Mouse (Mus musculus) midbrain, embryonic 13.5 days (tissue): ENCODE results near the gene Sun5. TPM values are rescaled to one million over a fixed set of nuclear protein-coding genes. Genes with fewer than 3 reads are reported as not detected.
A peak's percentile ranks its signal among the peaks of the same experiment; 100 is the strongest.
"Not testable (repeated sequence)": the region's sequence is repeated elsewhere in the genome, so short reads cannot be mapped to it uniquely, and the experiment has no call there.

Source experiments
- ATAC-seq: fragments of 200-750 bp; cut with Nextera tagmentation; 2 replicates; pipeline ENCODE4 v1.8.0; 2017; ENCODE audit warnings: mild to moderate bottlenecking, moderate TSS enrichment, moderate library complexity
- H3K27ac ChIP-seq: fragments of 300-500 bp; sonication (generic); 2 replicates; pipeline ENCODE4 v1.5.1; 2015; ENCODE audit warnings: inconsistent platforms, mild to moderate bottlenecking, moderate library complexity
- H3K27me3 ChIP-seq: fragments of 300-500 bp; sonication (generic); 2 replicates; pipeline ENCODE4 v1.6.1; 2015; ENCODE audit warnings: mild to moderate bottlenecking, inconsistent platforms
- H3K36me3 ChIP-seq: fragments of 300-500 bp; sonication (generic); 2 replicates; pipeline ENCODE4 v1.6.1; 2015; ENCODE audit warnings: mild to moderate bottlenecking, inconsistent platforms
- H3K4me1 ChIP-seq: fragments of 300-500 bp; sonication (generic); replicated peaks from 2 replicates; pipeline ENCODE4 v1.6.1; 2015; ENCODE audit warnings: inconsistent platforms
- H3K4me2 ChIP-seq: fragments of 300-500 bp; sonication (generic); replicated peaks from 2 replicates; pipeline ENCODE4 v1.6.1; 2015; ENCODE audit warnings: moderate library complexity, mild to moderate bottlenecking, inconsistent platforms
- H3K4me3 ChIP-seq: fragments of 300-500 bp; sonication (generic); replicated peaks from 2 replicates; pipeline ENCODE4 v1.5.1; 2015; ENCODE audit warnings: mild to moderate bottlenecking, inconsistent platforms
- H3K9ac ChIP-seq: fragments of 300-500 bp; sonication (generic); replicated peaks from 2 replicates; pipeline ENCODE4 v1.6.1; 2015; ENCODE audit warnings: mild to moderate bottlenecking, inconsistent platforms
- H3K9me3 ChIP-seq: fragments of 300-500 bp; sonication (generic); 2 replicates; pipeline ENCODE4 v1.6.1; 2016; ENCODE audit warnings: mild to moderate bottlenecking, inconsistent platforms
- WGBS: fragments of 180-500 bp; shearing (Covaris S2); methylation state at CpG from one replicate; pipeline ENCODE4 v1.1.7; 2015; 5-methylcytosine and 5-hydroxymethylcytosine counted together
- polyA plus RNA-seq: library from polyadenylated mRNA; unstranded; fragments of >200 nt; fragmentation: Nextera tagmentation; extraction: Ambion mirVana; gene quantifications from 2 replicates; pipeline ENCODE4 v1.2.1, GENCODE M21; 2015

Gene Sun5
- polyA plus RNA-seq, 1 experiment from 2014 or later: not detected

DNA sequence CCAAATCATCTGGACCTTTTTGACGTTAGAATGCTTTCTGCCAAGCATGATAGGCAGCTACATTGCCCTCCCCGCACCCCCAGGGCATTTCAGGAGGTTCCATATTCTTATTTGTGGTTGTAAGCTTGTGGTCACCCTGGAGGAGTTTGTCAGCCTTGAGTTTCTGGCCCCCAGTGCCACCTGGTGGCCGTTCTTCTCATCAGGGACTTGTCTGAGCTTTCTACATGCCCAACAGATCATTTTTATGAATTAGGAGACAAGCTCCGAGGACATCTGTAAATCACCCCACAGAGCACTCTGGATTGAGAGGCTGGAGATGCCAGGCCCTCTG, 19.9 kb downstream of the Sun5 start:
- WGBS: 55% methylated on average over 4 of the region's 4 CpGs
- ATAC-seq: no peak

DNA sequence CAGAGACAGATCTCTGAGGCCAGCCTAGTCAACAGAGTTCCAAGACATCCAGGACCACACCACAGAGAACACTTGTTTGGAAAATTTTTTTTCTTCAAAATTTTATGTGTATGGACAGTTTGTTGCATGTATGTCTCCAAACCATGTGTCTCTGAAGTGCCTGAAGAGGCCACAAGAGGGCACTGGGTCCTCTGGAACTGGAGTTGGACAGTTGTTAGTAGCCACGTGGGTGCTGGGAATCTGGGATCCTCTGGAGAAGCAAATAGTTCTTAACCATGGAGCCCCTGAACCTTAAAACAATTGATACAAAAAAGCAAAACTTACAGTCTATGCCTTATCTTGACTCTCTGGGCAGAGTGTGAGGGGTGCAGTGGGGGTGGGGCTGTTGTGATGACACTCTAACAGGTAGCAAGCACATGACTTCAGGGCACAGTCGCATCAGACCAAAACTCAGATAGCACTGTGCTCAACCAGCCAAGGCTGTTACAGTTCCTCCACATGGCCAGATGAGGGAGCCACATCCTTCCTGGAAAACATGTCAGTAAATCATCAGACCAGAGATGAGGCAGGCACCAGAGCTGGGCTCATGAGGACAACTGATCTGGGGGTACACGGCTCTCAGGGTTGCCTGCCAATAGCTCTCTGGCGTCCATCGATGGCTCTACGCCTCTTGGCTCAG, 20.4 kb downstream of the Sun5 start:
- Histone ChIP-seq H3K9ac (no peak overlapping the region), H3K36me3 (no peaks in the 10 kb centered on the region), H3K27ac (no peak overlapping the region), H3K9me3 (no peaks in the 10 kb centered on the region), H3K4me2 (no peak overlapping the region), H3K4me1 (peaks cover 9% of the 10 kb centered on the region), H3K4me3 (no peak overlapping the region), H3K27me3 (0 out of 2 replicates have a peak, but pooled peaks cover 4% of the 10 kb centered on the region)
- WGBS: 86% methylated on average over 6 of the region's 6 CpGs
- ATAC-seq: no peak

More for the DNA sequence above, 19.9 kb downstream of the Sun5 start:
- H3K27me3 ChIP-seq: 0 out of 2 replicates have a peak, but pooled peaks cover 4% of the 10 kb centered on the region
- no peak overlapping the region for H3K27ac ChIP-seq
- H3K9me3 ChIP-seq: no peaks in the 10 kb centered on the region
- H3K36me3 ChIP-seq: no peaks in the 10 kb centered on the region
- no peak overlapping the region for H3K4me3 ChIP-seq
- peaks cover 9% of the 10 kb centered on the region for H3K4me1 ChIP-seq
- no peak overlapping the region for H3K4me2 ChIP-seq
- no peak overlapping the region for H3K9ac ChIP-seq

- Histone ChIP-seq H3K9ac (no peak overlapping the region), H3K27ac (no peak overlapping the region), H3K27me3 (no peaks in the 10 kb centered on the region), H3K4me1 (peaks cover 3% of the 10 kb centered on the region; the same call in 1 of the 2 replicates), H3K4me2 (no peak overlapping the region), H3K4me3 (no peak overlapping the region), H3K36me3 (no peaks in the 10 kb centered on the region), H3K9me3 (no peaks in the 10 kb centered on the region)
- no peak for ATAC-seq
- 76% methylated on average over 3 of the region's 3 CpGs for WGBS
These were observed 22.5 kb downstream of the Sun5 start for GRCm38 (mm10) chr2:153848389-153848788.

- Histone ChIP-seq H3K27ac (no peak overlapping the region), H3K4me3 (no peak overlapping the region), H3K36me3 (no peaks in the 10 kb centered on the region)
These were observed 28.0 kb downstream of the Sun5 start for GRCm38 (mm10) chr2:153842854-153843253.

GRCm38 (mm10) chr2:153833291-153833690, 37.6 kb downstream of the Sun5 start:
- Histone ChIP-seq H3K27me3 (no peaks in the 10 kb centered on the region), H3K27ac (no peak overlapping the region), H3K4me3 (no peak overlapping the region), H3K36me3 (no peaks in the 10 kb centered on the region), H3K4me1 (no peaks in the 10 kb centered on the region), H3K4me2 (no peak overlapping the region), H3K9me3 (no peaks in the 10 kb centered on the region), H3K9ac (no peak overlapping the region)
- ATAC-seq: no peak
- 91% methylated on average over 8 of the region's 8 CpGs for WGBS

More at GRCm38 (mm10) chr2:153842854-153843253, 28.0 kb downstream of the Sun5 start:
- Histone ChIP-seq H3K4me2 (no peak overlapping the region), H3K4me1 (no peaks in the 10 kb centered on the region), H3K9me3 (no peaks in the 10 kb centered on the region), H3K9ac (no peak overlapping the region), H3K27me3 (no peaks in the 10 kb centered on the region)
- 85% methylated on average over 8 of the region's 8 CpGs for WGBS
- no peak for ATAC-seq

GRCm38 (mm10) chr2:153828704-153829103, 42.2 kb downstream of the Sun5 start:
- Histone ChIP-seq H3K4me1 (peaks cover 4% of the 10 kb centered on the region; the same call in 1 of the 2 replicates), H3K36me3 (no peaks in the 10 kb centered on the region), H3K27ac (no peak overlapping the region), H3K9ac (no peak overlapping the region), H3K4me2 (no peak overlapping the region), H3K4me3 (no peak overlapping the region), H3K9me3 (no peaks in the 10 kb centered on the region), H3K27me3 (no peaks in the 10 kb centered on the region)
- no peak for ATAC-seq
- WGBS: 86% methylated on average over 7 of the region's 7 CpGs

GRCm38 (mm10) chr2:153827171-153827830, 43.6 kb downstream of the Sun5 start:
- Histone ChIP-seq H3K9me3 (no peaks in the 10 kb centered on the region), H3K4me1 (peaks cover 4% of the 10 kb centered on the region; the same call in 1 of the 2 replicates), H3K9ac (no peak overlapping the region), H3K36me3 (no peaks in the 10 kb centered on the region), H3K4me3 (no peak overlapping the region), H3K27ac (no peak overlapping the region), H3K4me2 (no peak overlapping the region), H3K27me3 (no peaks in the 10 kb centered on the region)
- ATAC-seq: no peak
- 86% methylated on average over 8 of the region's 8 CpGs for whole genome bisulfite sequencing

- H3K4me3 ChIP-seq, H3K4me2 ChIP-seq, ATAC-seq, H3K9ac ChIP-seq, H3K9me3 ChIP-seq, H3K27me3 ChIP-seq, H3K27ac ChIP-seq, H3K36me3 ChIP-seq, H3K4me1 ChIP-seq: not testable (repeated sequence)
- WGBS: 70% methylated on average over 32 of the region's 32 CpGs
These were observed 45.0 kb downstream of the Sun5 start for GRCm38 (mm10) chr2:153825900-153826299.

GRCm38 (mm10) chr2:153824593-153824992, 46.3 kb downstream of the Sun5 start:
- Histone ChIP-seq H3K9ac (no peak overlapping the region), H3K36me3 (no peaks in the 10 kb centered on the region), H3K4me3 (no peak overlapping the region), H3K27me3 (no peaks in the 10 kb centered on the region), H3K9me3 (no peaks in the 10 kb centered on the region), H3K27ac (no peak overlapping the region), H3K4me1 (peaks cover 4% of the 10 kb centered on the region; the same call in 1 of the 2 replicates), H3K4me2 (no peak overlapping the region)
- WGBS: 76% methylated on average over 6 of the region's 6 CpGs
- peak; percentile 75 for ATAC-seq

GRCm38 (mm10) chr2:153822005-153822543, 48.8 kb downstream of the Sun5 start:
- ATAC-seq: no peak
- peaks cover 4% of the 10 kb centered on the region; the same call in 1 of the 2 replicates for H3K4me1 ChIP-seq
- no peak overlapping the region for H3K9ac ChIP-seq
- H3K4me2 ChIP-seq: no peak overlapping the region
- H3K27me3 ChIP-seq: no peaks in the 10 kb centered on the region
- H3K36me3 ChIP-seq: no peaks in the 10 kb centered on the region
- H3K9me3 ChIP-seq: no peaks in the 10 kb centered on the region
- H3K4me3 ChIP-seq: no peak overlapping the region
- WGBS: 85% methylated on average over 2 of the region's 2 CpGs
- H3K27ac ChIP-seq: no peak overlapping the region

- no peaks in the 10 kb centered on the region for H3K4me1 ChIP-seq
- H3K36me3 ChIP-seq: no peaks in the 10 kb centered on the region
- no peak overlapping the region for H3K4me2 ChIP-seq
- no peak for ATAC-seq
- no peak overlapping the region for H3K4me3 ChIP-seq
- no peaks in the 10 kb centered on the region for H3K9me3 ChIP-seq
- 67% methylated on average over 3 of the region's 3 CpGs for WGBS
- no peaks in the 10 kb centered on the region for H3K27me3 ChIP-seq
- H3K27ac ChIP-seq: no peak overlapping the region
- no peak overlapping the region for H3K9ac ChIP-seq
These were observed 61.0 kb downstream of the Sun5 start for GRCm38 (mm10) chr2:153809921-153810320.

DNA sequence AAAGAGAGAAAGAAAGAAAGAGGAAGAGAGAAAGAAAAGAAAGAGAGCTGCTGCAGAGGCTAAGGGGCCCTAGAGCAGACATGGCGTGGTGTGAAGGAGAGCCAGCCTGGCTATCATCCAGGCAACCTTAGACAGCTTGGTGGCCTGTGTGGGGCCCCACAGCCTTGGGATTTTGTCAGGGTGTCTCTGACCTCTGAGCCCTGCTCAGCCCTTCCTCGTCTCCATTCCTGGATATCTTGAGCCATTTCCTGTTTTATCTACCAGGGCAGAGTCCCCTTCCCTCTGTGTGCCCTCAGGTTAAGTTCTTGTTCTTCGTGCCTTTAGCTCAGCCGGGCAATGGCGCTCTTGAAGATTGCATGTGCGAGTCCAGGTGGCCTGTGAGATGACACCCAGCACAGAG, 62.0 kb downstream of the Sun5 start:
- no peaks in the 10 kb centered on the region for H3K36me3 ChIP-seq
- H3K9me3 ChIP-seq: no peaks in the 10 kb centered on the region
- no peak overlapping the region for H3K27ac ChIP-seq
- 88% methylated on average over 6 of the region's 6 CpGs for WGBS
- H3K4me2 ChIP-seq: no peak overlapping the region
- no peaks in the 10 kb centered on the region for H3K4me1 ChIP-seq
- no peak for ATAC-seq
- H3K4me3 ChIP-seq: no peak overlapping the region
- H3K9ac ChIP-seq: no peak overlapping the region
- H3K27me3 ChIP-seq: no peaks in the 10 kb centered on the region
